Mouse (Mus musculus) urinary bladder, postnatal 25 days (tissue): Measurements from ENCODE around the gene Piwil4.

Experiments used
- DNase-seq: peaks from one replicate; pipeline ENCODE4 v3.0.0; 2022; ENCODE audit warnings: low spot score

The Piwil4 gene

GRCm38 (mm10) chr9:14668382-14668781 is 72.2 kb downstream of the Piwil4 start:
- no peak for DNase-seq

GRCm38 (mm10) chr9:14666071-14666470 is 74.5 kb downstream of the Piwil4 start:
- DNase-seq = no peak

GRCm38 (mm10) chr9:14663591-14663990 is 76.9 kb downstream of the Piwil4 start:
- DNase-seq = no peak

- DNase-seq = no peak
Observed at GRCm38 (mm10) chr9:14662876-14663275, 77.7 kb downstream of the Piwil4 start.

- no peak for DNase-seq
Observed at GRCm38 (mm10) chr9:14662138-14662537, 78.4 kb downstream of the Piwil4 start.

- no peak for DNase-seq
Observed at GRCm38 (mm10) chr9:14657926-14658325, 82.6 kb downstream of the Piwil4 start.

GRCm38 (mm10) chr9:14654010-14654409 is 86.5 kb downstream of the Piwil4 start:
- no peak for DNase-seq

GRCm38 (mm10) chr9:14652761-14653160 is 87.8 kb downstream of the Piwil4 start:
- DNase-seq = no peak

GRCm38 (mm10) chr9:14647849-14648248 is 92.7 kb downstream of the Piwil4 start:
- DNase-seq = no peak

- DNase-seq = no peak
Observed at GRCm38 (mm10) chr9:14646641-14647040, 93.9 kb downstream of the Piwil4 start.
